Mouse (Mus musculus) limb, embryonic 14.5 days (tissue): ENCODE measurements at regions not wholly inside any gene's neighbourhood (a gene's known extent, or its start where the extent isn't known, plus 50 kb on each side); places are given as distances from the start of the nearest gene placed in this dataset.

Source experiments
- ATAC-seq: fragments of 200-750 bp; cut with Nextera tagmentation; 2 replicates; pipeline ENCODE4 v1.8.0; 2017; ENCODE audit warnings: low read depth, moderate number of reproducible peaks, moderate TSS enrichment; ENCODE audit not compliant: low FRiP score
- DNase-seq: peaks from one replicate; pipeline ENCODE4 v3.0.0-alpha.2; 2015; ENCODE audit warnings: low spot score
- H3K27ac ChIP-seq: fragments of 300-500 bp; sonication (generic); replicated peaks from 2 replicates; pipeline ENCODE4 v1.5.1; 2014; ENCODE audit warnings: low read depth, mild to moderate bottlenecking, low read length, moderate library complexity, mixed read lengths
- H3K27me3 ChIP-seq: fragments of 300-500 bp; sonication (generic); 2 replicates; pipeline ENCODE4 v1.6.1; 2014; ENCODE audit warnings: low read length, mixed read lengths; ENCODE audit not compliant: control insufficient read depth, insufficient read depth
- H3K36me3 ChIP-seq: fragments of 300-500 bp; sonication (generic); 2 replicates; pipeline ENCODE4 v1.6.1; 2014; ENCODE audit warnings: mild to moderate bottlenecking, low read length, moderate library complexity, mixed read lengths; ENCODE audit not compliant: control insufficient read depth, insufficient read depth
- H3K4me1 ChIP-seq: fragments of 300-500 bp; sonication (generic); 2 replicates; pipeline ENCODE4 v1.6.1; 2014; ENCODE audit warnings: antibody characterized with exemption, low read length, mixed read lengths; ENCODE audit not compliant: control insufficient read depth, insufficient read depth
- H3K4me2 ChIP-seq: fragments of 300-500 bp; sonication (generic); replicated peaks from 2 replicates; pipeline ENCODE4 v1.6.1; 2014; ENCODE audit warnings: low read depth, mild to moderate bottlenecking, low read length, moderate library complexity; ENCODE audit not compliant: severe bottlenecking
- H3K4me3 ChIP-seq: fragments of 300-500 bp; sonication (generic); replicated peaks from 2 replicates; pipeline ENCODE4 v1.5.1; 2014; ENCODE audit warnings: low read length
- H3K9ac ChIP-seq: fragments of 300-500 bp; sonication (generic); 2 replicates; pipeline ENCODE4 v1.6.1; 2014; ENCODE audit warnings: mild to moderate bottlenecking, low read depth, low read length, moderate library complexity; ENCODE audit not compliant: severe bottlenecking
- H3K9me3 ChIP-seq: fragments of 300-500 bp; sonication (generic); 2 replicates; pipeline ENCODE4 v1.6.1; 2016; ENCODE audit warnings: low read length; ENCODE audit not compliant: control insufficient read depth
- POLR2A ChIP-seq: fragments of 200-500 bp; IDR thresholded peaks from 2 replicates; pipeline ENCODE4 v1.8.0; 2012; ENCODE audit warnings: inconsistent platforms, mild to moderate bottlenecking, moderate library complexity, borderline replicate concordance; ENCODE audit not compliant: insufficient read depth, insufficient read length; ENCODE audit errors: extremely low read depth
- WGBS: fragments of 180-500 bp; shearing (Covaris S2); extraction: QIAGEN DNeasy Blood & Tissue Kit; methylation state at CpG from one replicate; pipeline ENCODE4 v1.1.7; 2014; 5-methylcytosine and 5-hydroxymethylcytosine counted together

DNA sequence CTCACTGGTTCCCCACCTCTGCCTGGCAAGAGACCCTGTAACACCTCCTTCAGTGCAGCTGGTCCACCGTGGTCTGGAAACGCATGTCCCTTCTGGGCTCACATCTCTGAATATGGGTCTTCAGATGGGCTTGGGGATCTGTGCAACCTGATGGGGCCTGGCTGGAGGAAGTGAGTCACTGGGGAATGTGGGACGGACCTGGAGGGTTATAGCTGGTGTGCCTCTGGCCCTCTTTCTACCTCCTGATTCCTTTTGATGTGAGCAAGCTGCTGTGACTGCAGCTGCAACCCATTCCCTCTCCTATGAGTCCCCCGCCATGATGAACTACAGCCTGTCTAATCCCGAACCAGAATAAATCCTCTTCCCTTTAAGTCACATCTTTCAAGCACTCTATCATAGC, 96.1 kb upstream of the Thy1 start:
- Histone ChIP-seq H3K9me3 (no peaks in the 10 kb centered on the region), H3K27ac (no peak overlapping the region), H3K27me3 (no peaks in the 10 kb centered on the region), H3K4me3 (no peak overlapping the region), H3K4me1 (no peaks in the 10 kb centered on the region), H3K4me2 (no peak overlapping the region), H3K9ac (no peak overlapping the region), H3K36me3 (no peaks in the 10 kb centered on the region)
- ATAC-seq (no peak), DNase-seq (no peak)
- no peak for TF ChIP-seq POLR2A
- WGBS, result 34% methylated on average over 5 of the region's 5 CpGs

DNA sequence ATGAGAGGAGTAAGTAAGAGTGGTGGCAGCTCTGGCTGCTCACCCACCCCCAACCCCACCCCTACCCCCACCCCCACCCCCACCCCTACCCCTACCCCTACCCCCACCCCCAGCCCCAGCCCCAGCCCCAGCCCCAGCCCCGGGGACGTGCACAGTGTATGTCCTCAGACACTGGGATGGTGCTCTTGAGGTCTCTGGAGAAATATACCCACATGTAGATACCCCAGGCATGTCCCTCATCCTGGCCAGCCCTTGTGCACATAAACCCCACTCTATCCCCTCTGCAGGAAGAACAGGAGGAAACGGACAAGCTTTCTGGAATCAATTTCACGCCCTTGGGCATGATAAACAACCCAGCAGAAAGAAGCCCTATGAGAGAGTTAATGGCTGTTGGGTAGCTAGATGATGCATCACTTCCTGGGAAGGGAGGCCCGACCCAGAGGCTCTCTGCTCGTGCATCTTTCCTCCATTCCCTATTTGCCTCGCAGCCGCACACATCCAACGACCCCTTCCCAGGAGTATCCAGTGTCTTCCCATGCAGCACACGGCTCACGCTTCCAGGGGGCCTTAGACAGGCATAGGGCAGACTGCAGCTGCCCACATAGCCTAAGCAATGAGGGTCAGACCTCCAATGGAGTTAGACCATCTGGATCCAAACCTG, 95.6 kb upstream of the Thy1 start:
- Histone ChIP-seq H3K9ac (no peak overlapping the region), H3K9me3 (no peaks in the 10 kb centered on the region), H3K36me3 (no peaks in the 10 kb centered on the region), H3K4me1 (no peaks in the 10 kb centered on the region), H3K4me2 (no peak overlapping the region), H3K4me3 (no peak overlapping the region), H3K27ac (no peak overlapping the region), H3K27me3 (no peaks in the 10 kb centered on the region)
- DNase-seq (peak; percentile 29), ATAC-seq (peak; percentile 80)
- no peak for TF ChIP-seq POLR2A
- WGBS, result 34% methylated on average over 11 of the region's 11 CpGs

DNA sequence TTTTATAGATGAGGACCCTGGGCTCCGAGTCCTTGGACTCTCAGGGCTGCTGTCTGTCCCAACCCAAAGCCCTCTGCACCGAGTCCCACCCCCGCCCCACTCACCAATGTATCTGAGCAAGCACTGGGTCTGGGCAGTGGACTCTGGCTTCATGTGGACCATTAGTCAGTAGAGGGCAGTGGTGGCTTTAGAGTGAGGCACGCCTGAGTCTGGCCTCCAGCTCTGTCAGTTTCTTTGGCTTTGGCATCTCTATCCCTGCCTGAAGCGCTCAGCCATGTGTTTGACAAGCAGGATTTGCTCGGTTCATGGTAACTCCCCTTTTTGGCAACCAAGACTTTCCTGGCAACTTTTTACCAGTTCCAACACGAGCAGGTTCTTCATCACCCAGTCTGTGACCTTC, 90.1 kb upstream of the Thy1 start:
- Histone ChIP-seq H3K27ac (no peak overlapping the region), H3K4me1 (no peaks in the 10 kb centered on the region), H3K4me2 (no peak overlapping the region), H3K9ac (no peak overlapping the region), H3K36me3 (no peaks in the 10 kb centered on the region), H3K27me3 (no peaks in the 10 kb centered on the region), H3K9me3 (no peaks in the 10 kb centered on the region), H3K4me3 (no peak overlapping the region)
- WGBS, result 35% methylated on average over 7 of the region's 7 CpGs
- ATAC-seq (no peak), DNase-seq (no peak)
- TF ChIP-seq POLR2A, result no peak

DNA sequence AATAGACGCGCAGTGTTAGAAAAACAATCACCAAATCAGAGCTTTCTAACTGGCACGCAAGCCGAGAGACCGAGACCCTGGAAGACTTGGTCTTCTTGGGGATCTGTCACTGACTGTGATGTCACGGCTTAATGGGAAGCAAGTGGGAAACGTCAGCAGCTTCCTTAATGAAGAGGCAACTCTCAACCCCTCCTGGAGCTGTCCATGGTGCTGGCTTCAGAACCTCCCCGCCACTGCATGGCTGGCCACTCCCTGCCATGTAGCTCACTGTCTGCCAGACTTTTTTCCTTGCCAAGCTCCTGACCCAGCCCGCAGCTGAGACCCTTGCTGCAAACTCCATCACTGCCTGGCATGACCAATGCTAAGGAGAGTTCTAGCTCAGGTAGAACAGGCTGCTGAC, 83.6 kb upstream of the Thy1 start:
- Histone ChIP-seq H3K9me3 (no peaks in the 10 kb centered on the region), H3K4me2 (no peak overlapping the region), H3K4me3 (no peak overlapping the region), H3K9ac (no peak overlapping the region), H3K27ac (no peak overlapping the region), H3K27me3 (no peaks in the 10 kb centered on the region), H3K4me1 (no peaks in the 10 kb centered on the region), H3K36me3 (no peaks in the 10 kb centered on the region)
- DNase-seq (peak; percentile 78), ATAC-seq (no peak)
- no peak for TF ChIP-seq POLR2A
- WGBS, result 22% methylated on average over 9 of the region's 9 CpGs

DNA sequence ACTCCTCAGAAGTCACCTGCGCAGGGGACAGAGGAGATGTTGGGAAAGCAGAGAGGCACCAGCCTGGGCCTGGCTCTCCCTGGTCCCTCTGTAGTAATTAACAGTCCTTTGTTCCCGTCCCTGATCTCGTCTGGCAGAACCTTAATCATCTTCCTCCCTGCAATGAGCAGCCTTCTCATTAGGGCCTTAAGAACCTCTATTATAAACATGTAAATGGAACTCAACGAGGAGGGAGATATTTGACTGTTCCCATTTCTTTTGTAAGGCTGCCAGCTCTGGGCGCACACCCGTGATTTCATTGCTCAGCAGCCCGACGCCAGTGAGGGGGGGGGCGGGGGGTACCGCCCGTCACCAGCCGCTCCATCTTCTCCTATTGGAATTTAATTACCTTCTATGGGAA, 81.8 kb upstream of the Thy1 start:
- Histone ChIP-seq H3K4me1 (no peaks in the 10 kb centered on the region), H3K27ac (no peak overlapping the region), H3K4me2 (no peak overlapping the region), H3K27me3 (no peaks in the 10 kb centered on the region), H3K4me3 (no peak overlapping the region), H3K9me3 (no peaks in the 10 kb centered on the region), H3K9ac (no peak overlapping the region), H3K36me3 (no peaks in the 10 kb centered on the region)
- DNase-seq (no peak), ATAC-seq (no peak)
- no peak for TF ChIP-seq POLR2A
- WGBS, result 57% methylated on average over 12 of the region's 12 CpGs

DNA sequence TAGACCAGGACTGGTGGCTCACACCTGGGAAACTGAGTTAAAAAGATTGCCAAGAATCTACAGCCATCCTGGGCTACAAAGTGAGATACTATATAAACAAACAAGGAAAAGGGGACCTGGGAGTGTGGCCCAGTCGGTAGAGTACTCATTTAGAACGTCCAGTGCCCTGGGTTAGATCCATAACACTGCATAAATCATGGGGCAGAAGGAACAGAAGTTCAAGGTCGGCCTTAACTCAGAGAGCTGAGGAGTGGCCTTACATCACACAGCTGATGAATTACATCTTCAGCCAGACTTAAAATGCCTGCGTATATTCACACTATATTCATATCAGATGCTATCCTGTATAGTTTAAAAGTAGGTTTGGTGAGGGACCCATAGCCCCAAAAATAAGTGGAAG, 78.0 kb upstream of the Thy1 start:
- H3K27ac ChIP-seq, result no peak overlapping the region
- no peaks in the 10 kb centered on the region for H3K27me3 ChIP-seq
- H3K9ac ChIP-seq, result no peak overlapping the region
- whole genome bisulfite sequencing, result 52% methylated on average over 4 of the region's 4 CpGs
- no peak for ATAC-seq
- DNase-seq, result no peak
- H3K4me2 ChIP-seq, result no peak overlapping the region
- no peak overlapping the region for H3K4me3 ChIP-seq
- H3K9me3 ChIP-seq, result no peaks in the 10 kb centered on the region
- H3K36me3 ChIP-seq, result no peaks in the 10 kb centered on the region
- TF ChIP-seq POLR2A, result no peak
- no peaks in the 10 kb centered on the region for H3K4me1 ChIP-seq
